In the genomic region with DNA sequence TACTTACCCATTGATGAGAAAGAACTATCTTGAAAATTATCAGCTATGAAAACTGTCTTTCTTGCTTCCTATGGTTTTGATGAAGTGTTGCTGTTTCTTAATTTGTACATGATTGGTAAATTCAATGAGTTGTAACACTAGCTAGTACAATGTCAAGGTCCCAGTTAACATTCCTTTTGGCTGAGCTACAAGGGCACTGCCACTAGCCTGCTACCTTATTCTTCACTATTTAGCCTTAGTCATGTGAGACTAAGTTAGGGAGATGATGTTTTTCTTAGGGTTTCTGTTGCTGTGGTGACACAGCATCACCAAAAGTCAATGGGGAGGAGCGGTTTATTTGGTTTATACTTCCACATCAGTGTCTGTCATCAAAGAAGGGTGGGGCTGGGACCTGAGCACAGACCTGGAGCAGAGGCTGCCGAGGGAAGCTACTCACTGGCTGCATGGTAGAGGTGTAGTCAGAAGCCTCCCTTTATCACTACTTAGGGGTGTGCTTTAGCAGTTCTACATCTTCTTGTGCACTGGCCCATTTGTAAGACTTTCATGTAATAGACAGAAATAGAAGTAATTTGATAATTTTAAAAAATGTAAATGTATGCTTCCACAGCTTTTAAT, we compare ENCODE assay signal across 22 mouse cellular contexts.
"Had no signal": no experiment of that assay in that cellular context is flagged by ENCODE, and none has a peak within 500 bp of the region (broad histone marks: within the 10 kb centered on the region; RNA-seq: fewer than 3 reads in every experiment).

No protein-coding gene starts in this region.

- H3K27me3 ChIP-seq: limb, embryonic 12.5 days; limb, embryonic 15.5 days; lung, embryonic 15.5 days; midbrain, embryonic 12.5 days; midbrain, embryonic 15.5 days; neural tube, embryonic 12.5 days; neural tube, embryonic 15.5 days; stomach, embryonic 15.5 days had no signal

- H3K4me3 ChIP-seq: limb, embryonic 12.5 days; limb, embryonic 15.5 days; lung, embryonic 15.5 days; midbrain, embryonic 12.5 days; midbrain, embryonic 15.5 days; neural tube, embryonic 12.5 days; neural tube, embryonic 15.5 days; stomach, embryonic 15.5 days had no signal

- H3K9ac ChIP-seq: limb, embryonic 12.5 days; limb, embryonic 15.5 days; liver, embryonic 14.5 days; lung, embryonic 15.5 days; midbrain, embryonic 12.5 days; midbrain, embryonic 15.5 days; neural tube, embryonic 12.5 days; neural tube, embryonic 15.5 days; stomach, embryonic 15.5 days had no signal

- H3K4me1 ChIP-seq: lung, embryonic 15.5 days; stomach, embryonic 15.5 days had no signal

- H3K27ac ChIP-seq: kidney, postnatal 0 days; limb, embryonic 12.5 days; limb, embryonic 15.5 days; liver, embryonic 14.5 days; lung, embryonic 15.5 days; midbrain, embryonic 12.5 days; midbrain, embryonic 15.5 days; neural tube, embryonic 12.5 days; neural tube, embryonic 15.5 days; stomach, embryonic 15.5 days had no signal

- H3K36me3 ChIP-seq: midbrain, embryonic 15.5 days; neural tube, embryonic 15.5 days had no signal

- ATAC-seq: intestine, embryonic 16.5 days; midbrain, embryonic 15.5 days had no signal

- DNase-seq: kidney, adult 18-20 months; kidney, adult 9 months; kidney, postnatal 36 days; left cerebral cortex, postnatal 4 days; lung, adult 18-20 months; lung, postnatal 10 days; lung, postnatal 36 days; retina, postnatal 1 day; right cerebral cortex, postnatal 25 days; spleen, adult 18-20 months; thymus, postnatal 25 days had no signal

- H3K9me3 ChIP-seq: limb, embryonic 12.5 days; limb, embryonic 15.5 days; lung, embryonic 15.5 days; midbrain, embryonic 12.5 days; midbrain, embryonic 15.5 days; neural tube, embryonic 12.5 days; neural tube, embryonic 15.5 days; stomach, embryonic 15.5 days had no signal

- H3K4me2 ChIP-seq: limb, embryonic 12.5 days; limb, embryonic 15.5 days; lung, embryonic 15.5 days; midbrain, embryonic 12.5 days; midbrain, embryonic 15.5 days; neural tube, embryonic 12.5 days; neural tube, embryonic 15.5 days; stomach, embryonic 15.5 days had no signal
